Mouse (Mus musculus): ENCODE results near the gene C2cd4c.

C2cd4c gene

DNA sequence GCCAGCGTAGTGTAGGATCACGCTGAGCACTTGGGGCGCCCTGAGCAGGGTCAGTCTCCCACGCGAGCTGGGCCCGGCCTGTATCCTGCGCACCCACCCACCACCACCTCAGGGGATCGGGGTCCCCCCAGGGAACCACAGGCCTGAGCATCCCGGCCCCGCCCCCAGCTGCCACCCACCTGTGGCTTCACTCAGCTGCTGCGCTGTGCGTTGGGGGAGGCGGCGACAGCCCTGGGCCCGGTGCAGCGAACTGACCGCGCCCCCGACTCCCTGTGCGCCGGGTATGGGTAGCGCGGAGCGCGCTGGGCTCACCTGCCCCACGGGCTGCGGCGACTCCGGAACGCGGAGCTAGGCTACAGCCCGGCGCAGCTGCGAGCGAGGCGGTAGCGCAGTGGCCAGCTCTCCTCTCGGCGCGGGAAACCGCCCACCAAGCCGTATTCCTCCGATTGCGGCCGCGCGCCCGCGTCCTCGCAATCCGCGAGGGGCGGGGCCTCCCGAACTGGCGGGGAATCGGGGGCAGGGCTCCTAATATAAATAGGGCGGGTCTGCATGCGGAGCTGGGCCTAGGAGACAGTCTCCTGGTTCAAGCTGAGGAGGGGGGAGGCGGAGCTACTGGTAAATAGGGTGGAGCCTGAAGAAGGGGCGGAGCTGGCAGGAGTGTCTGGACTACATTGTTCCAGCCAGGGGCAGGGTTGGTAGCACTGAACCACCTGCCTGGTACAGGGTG is at the start of gene C2cd4c:
Gene C2cd4c (minus strand): TSS at position 448 of the 727 bp plus-strand sequence.
- DNase-seq (ENCODE audit: low read depth in 1 of 2, low spot score in 2 of 2), result no peak

DNA sequence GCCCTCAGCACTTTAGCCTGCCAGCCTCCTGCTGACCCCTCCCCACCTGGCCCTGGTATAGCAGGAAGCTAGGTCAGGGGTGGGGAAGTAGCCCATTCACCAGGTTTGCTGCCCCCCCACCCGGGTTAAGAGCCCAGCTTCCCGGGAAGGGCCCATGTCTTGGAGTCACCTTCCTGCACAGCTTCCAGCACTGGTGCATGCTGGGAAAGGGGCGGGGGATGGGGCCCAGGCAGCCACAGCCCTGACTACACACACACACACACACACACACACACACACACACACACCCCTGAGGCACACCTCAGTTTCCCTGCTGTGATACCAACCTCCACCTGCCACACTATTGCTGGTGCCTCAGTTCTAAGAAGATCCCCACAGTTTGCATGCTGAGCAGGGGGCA is 48.0 kb upstream of the C2cd4c start:
- DNase-seq (ENCODE audit: low read depth in 1 of 2, low spot score in 2 of 2), result no peak

DNA sequence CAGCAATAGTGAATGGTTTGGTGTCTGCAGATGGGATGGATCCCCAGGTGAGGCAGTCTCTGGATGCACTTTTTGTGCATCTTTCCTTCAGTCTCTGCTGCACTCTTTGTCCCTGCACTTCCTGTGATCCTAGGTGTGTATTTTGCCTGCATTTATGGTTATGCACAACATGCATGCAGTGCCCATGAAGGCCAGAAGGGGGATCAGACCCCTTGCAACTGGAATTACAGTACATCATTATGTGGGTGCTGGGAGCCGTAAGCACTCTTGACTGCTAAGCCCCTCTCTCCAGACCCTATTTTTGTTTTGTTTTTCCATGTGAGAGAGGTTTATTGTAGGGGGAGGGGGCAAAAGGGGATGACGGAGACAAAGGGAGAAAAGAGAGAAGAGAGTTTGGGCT is 46.5 kb upstream of the C2cd4c start:
- DNase-seq (ENCODE audit: low read depth in 1 of 2, low spot score in 2 of 2), result no peak

DNA sequence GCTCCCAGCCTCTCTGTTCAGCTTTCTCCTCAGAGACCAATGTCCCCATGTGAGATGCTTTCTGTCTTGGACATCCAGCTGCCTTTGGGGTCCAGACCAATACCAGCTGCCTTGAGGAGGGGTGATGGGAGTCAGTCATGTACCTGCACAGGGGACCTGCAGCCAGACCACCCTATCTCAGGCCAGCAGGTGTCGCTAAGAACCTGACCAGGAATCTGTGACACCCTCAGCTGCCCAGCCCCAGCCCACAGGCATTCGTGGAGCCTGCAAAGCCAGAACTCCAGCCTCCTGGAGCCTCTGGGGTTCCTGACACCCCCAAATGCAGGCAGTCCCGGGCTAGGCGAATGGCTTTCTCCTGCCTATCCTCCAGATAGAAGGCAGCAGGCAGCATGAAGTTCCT is 45.0 kb upstream of the C2cd4c start:
- DNase-seq (ENCODE audit: low read depth in 1 of 2, low spot score in 2 of 2), result no peak

DNA sequence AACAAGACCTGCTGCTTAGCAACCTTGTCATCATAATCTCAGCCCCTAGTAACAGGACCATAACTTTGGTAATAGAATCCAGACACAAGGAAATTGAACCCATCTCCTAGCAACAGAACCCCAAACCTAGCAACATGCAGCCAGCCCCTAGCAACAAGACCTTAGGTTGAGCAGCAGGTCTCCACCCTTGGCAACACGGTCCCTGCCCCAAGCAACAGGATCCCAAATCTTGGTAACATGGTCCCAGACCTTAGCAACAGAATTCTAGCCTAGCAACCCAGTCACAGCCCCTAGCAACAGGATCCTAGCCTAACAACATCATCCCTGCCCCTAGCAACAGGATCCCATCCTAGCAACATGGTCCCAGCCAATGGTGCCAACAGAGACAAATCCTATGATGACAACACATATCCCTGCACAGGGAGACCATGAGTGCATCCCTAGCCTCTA is 41.1 kb upstream of the C2cd4c start:
- DNase-seq (ENCODE audit: low read depth in 1 of 2, low spot score in 2 of 2), result no peak

DNA sequence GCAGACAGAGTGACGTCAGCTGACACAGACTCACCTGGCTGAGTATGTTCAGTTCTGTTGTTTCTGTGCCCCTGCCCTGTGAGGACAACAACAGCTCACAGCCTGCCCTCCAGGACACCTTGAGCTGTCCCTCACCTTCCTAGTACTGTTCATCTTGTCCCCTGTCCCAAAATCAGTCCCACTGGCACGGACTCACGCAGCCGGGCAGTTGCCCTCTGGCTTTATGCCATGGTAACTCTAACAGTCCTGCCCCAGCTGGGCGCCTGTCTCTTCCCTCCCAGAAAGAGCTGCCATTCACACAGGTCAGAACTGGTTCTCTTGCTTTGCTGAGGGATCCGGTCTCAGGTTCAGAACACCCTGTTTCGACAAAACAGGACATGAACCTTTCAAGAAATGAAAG is 39.0 kb upstream of the C2cd4c start:
- DNase-seq (ENCODE audit: low read depth in 1 of 2, low spot score in 2 of 2), result no peak

DNA sequence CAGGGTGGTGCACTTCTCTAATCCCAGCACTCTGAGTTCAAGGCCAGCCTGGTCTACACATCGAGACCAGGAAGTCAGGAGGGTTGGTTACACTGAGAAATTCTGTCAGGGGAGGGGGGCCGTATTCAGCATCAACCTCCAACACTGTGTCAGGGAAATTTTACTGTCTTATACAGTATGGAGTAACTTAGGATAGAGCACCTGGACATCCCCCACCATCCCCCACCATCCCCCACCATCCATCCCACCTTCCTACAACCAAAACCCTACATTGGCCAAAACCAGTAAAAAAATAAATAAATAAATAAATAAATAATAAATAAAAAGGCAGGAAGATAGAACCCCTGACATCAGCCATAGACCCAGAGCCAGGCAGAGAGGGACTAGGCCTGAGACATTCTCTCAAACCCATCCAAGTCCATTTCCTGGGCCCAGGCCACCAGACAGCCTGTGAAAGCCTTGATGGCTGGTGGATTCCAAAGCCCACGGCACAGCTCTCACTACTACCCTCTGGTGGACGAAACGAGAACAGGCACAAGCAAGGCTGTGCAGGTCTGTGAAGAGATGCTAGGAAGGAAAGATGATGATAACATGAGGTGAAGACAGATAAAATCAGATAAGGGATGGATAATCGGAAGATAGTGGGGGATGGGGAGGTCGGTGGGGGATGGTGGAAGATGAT is 35.4 kb upstream of the C2cd4c start:
- DNase-seq (ENCODE audit: low read depth in 1 of 2, low spot score in 2 of 2), result peak in 1 of 2 experiments; percentile 28

DNA sequence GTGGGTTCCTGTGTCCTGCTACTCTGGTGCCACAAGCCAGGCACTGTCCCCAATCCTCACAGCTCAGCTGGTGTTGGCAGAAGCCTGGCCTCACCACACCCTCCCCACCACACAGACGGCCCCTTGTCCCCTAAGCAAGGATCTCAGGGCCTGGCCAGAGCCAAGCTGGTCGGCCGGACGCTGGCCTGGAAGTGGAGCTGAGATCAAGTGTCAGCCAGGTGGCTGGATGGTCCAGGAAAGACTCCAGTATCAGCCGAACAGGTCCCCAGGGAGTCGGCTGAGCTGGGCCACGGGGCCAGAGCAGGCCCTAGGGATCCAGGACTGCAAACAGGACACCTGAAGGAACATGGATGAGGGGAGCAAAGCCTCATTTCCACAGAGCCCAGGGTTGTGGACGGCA is 31.9 kb upstream of the C2cd4c start, which contains the start of gene Odf3l2:
Gene Odf3l2 (minus strand): TSS at position 28 of the 400 bp plus-strand sequence.
- no peak for DNase-seq (ENCODE audit: low read depth in 1 of 2, low spot score in 2 of 2)

DNA sequence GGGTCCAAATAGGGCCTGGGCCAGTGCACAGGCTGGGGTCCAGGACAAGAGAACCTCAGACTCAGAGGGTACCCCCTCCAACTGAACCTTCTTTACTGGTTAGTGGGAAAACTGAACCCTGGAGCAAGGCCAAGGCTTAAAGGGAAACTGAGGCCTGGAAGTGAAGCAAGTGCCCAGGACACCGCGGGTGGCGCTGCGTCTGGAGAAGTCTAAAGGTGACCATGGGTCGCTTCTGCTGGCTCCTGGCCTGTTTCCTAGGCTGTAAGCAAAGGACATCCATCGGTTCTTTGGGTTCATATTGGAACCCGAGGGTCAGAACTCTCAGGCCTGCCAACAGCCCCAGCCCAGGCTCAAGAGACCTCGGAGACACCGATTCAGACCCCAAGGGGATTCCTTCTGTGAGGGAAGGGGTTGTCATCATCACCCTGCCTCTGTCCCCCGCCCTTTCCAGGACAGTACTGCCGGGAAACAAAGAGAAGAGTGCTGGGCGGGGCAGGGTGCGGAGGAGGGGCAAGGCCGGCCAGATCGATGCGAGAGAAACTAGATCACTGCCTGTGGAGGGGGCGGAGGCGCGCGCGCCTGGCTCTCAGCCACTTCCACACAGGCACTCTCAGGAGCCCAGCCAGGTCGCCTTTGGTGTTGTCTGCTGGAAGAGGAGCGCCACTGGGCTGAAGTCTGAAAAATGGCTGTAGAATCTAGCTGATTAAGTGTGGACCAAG is 24.8 kb upstream of the C2cd4c start:
- DNase-seq (ENCODE audit: low read depth in 1 of 2, low spot score in 2 of 2), result no peak

DNA sequence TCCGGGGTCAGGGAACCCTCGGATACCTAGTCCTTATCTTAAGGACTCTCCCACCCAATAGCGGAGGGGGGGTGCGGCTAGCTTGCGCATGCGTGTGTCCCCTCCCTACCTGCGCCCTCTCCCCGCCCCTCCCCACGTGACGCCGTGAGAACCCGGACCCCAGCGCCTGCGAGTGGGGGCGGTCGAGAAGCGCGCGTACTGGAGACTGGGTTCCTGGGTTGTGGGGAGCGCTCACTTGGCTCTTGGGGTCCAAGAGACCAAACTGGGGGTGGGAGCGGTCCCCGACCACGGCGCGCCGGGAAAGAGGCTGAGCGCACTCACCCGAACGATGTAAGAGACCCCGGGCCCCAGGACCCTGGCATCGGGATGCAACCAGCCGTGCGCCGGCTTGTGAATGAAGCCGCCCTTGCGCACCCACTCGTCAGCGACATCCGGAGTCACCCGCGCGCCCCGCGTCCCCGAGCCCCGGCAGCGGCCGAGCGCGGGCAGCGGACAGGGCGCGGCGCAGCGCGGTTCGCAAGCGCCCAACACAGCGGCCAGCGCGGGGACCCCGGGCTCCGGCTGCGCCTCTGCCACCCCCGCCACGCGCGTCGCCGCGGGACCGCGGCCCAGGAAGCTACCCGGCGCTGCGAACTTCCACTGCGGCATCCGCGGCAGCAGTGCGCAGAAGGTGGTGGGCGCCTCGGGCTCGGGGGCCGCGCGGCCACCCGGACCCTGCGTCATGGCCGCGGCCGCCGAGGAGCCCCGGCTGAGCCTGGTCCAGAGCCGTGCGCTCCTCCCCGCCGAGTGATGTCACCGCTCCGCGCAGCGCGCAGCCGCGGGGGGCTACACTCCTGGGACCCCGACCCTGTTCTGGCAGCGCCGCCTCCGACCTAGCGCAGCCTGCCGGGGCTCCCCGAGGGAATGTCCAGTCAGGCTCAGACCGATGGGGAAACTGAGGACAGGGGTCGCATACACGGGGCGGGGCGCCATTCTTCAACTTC is 23.6 kb upstream of the C2cd4c start, which contains the start of gene Shc2:
Gene Shc2 (minus strand): TSS at position 791 of the 983 bp plus-strand sequence.
- DNase-seq (ENCODE audit: low read depth in 1 of 2, low spot score in 2 of 2), result no peak

DNA sequence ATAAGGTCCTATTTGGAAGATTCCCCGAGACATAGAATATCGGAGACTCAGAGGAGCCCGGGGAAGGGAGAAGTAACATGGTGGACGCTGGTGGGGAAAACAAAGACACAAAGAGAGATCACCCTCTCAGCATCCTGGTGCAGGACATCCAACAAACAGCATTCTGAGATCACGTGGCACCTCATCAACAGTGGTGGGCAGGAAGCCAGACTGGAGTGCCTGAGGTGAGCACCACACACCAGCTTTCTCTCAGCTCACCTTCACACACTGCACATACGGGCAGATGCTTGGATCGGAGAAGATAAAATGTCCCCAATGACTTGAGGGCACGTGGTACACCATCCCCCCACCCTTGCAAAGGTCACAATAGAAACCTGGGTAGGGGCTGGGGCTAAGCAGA is 22.5 kb upstream of the C2cd4c start:
- no peak for DNase-seq (ENCODE audit: low read depth in 1 of 2, low spot score in 2 of 2)

DNA sequence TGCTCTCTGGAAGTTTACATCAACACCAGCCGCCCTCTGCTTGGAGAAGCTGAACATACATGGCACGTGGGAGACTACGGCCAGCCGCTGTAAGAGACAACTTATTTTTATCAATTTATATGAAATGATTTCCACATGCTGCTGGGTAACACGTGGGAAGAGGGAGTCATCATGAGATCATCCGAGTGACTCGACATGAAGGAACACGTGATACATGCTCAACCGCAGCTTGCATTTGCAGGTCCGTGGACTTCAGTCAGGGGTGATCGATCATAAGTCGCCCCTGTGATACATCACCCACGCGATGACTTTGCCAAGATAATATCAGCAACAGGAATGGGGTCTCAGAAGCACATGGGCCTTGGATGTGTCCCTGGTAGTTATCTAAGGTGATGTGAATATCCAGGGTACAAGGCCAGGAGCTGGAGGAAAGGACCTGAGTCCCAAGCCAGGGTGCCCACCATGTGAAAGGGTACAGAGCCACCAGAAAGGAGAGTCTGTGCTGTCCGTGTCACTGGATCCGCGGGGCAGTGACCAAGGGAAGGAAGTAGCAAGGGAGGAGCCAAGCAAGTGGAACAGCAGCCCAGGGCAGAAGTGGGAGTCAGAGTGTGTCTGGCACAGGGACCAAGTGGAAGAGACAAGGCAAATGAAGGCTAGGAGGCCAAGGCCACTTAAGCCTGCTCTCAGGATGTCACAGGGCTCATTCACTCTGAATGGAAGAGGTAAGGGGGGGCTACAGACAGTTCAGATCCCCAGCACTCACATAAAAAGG is 19.4 kb upstream of the C2cd4c start:
- DNase-seq (ENCODE audit: low read depth in 1 of 2, low spot score in 2 of 2), result no peak

DNA sequence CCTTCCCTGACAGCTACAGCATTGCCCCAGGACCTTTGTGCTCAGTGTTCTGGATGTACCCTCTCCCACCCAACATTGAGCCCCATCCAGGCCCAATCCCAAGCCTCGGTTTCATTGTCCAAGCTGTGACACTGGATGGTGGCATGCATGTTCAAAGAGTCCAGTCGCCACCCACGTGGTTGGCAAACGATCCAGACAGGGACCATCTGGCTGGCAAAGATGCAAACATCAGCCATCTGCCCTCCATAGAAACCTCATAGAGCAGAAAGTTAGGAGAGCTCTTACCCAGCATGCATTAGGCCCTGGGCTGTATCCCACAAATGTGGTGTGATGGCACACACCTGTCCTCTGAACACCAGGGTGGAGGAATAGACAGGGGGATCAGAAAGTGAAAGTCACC is 17.6 kb upstream of the C2cd4c start:
- DNase-seq (ENCODE audit: low read depth in 1 of 2, low spot score in 2 of 2), result no peak

DNA sequence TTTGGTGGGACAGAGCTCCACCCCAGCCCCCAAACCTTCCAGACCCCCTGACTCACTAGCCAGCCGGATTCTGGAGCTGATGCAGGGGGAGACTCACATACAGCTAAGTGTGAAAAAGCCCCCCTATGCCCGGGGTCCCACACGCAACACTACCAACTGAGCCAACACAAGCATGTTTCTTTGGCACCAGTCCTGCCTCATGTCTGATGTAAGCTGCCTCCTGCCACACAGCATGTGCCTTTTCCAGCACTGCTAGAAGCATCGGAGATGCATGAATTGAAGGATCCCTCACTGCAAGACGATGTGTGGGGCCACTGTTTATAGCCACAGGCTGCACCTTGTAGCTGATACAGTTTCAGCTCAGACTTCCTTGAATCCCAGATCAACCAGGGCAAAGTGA is 14.6 kb upstream of the C2cd4c start:
- no peak for DNase-seq (ENCODE audit: low read depth in 1 of 2, low spot score in 2 of 2)

DNA sequence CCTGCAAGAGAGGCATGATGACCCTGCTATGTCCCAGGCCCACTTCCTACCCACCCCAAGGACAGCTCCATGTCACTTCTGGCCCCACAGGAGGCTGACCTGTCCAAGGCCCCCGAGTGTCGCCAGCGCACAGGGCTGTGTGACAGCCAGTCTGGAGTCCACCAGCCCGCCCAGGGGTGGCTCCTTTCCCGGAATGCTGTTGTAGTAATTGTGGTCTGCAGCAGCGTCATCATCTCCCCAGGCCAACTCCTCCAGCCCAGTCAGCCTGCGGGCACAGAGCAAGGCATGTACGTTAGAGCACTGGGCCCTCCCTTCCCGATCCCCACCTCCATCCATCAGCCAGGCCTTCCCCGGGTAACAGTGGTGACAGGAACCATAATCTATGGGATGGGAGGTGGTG is 12.3 kb upstream of the C2cd4c start:
- no peak for DNase-seq (ENCODE audit: low read depth in 1 of 2, low spot score in 2 of 2)

DNA sequence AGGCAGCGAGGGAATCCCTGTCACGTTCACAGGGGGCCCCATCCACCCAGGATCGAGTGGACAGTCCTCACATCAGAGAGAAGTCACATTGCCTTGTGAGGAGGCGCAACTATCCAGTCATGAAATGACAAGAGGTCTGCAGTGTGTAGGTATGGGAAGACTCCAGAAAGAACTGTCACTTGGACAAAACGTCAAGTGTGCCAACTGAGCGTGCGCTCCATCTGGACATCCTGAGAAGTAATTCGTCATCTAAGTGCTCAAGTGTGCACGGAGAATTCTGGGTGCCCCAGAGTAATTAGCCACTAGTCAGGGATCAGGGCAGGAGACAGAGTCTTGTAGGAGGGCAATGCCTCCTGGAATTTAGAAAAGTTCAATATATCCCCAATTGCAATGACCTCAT is 11.6 kb upstream of the C2cd4c start:
- DNase-seq (ENCODE audit: low read depth in 1 of 2, low spot score in 2 of 2), result no peak

DNA sequence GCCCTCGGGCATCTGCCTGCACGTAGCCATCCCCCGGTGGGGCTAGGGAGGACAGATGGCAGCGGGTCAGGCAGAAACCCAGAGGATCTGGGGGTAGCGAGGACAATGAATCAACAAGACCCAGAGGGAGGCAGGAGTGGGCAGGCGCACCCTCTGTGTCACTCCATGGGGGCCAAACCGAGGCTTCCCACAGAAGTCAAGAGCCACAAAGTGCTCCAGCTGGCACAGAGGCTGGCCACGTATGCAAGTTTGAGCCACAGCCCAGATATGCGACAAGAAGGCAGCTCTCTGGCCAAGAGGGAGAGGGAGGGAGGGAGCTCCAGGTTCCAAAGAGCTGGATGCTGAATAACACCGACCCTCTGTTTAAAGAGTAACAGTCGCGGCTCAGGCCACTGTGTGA is 10.1 kb upstream of the C2cd4c start:
- no peak for DNase-seq (ENCODE audit: low read depth in 1 of 2, low spot score in 2 of 2)

DNA sequence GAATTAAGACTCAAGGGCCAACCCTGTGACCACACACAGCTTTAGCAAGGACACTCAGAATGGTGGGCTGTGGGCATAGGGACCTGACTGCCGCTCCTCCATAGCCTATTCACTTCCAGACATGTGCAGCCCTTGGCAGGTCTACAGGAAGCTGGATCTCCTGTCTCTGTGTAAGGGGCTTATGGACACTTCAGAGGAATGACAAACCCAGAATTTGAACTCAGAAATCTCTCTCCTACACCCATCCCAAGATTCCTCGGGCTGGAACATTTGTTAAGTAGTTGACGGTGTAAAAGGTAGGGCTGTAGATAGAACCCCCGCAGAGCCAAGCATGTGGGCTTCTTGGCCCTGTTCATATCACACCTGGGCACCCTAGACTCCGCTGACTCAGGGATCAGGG is 2.6 kb upstream of the C2cd4c start:
- DNase-seq (ENCODE audit: low read depth in 1 of 2, low spot score in 2 of 2), result no peak

DNA sequence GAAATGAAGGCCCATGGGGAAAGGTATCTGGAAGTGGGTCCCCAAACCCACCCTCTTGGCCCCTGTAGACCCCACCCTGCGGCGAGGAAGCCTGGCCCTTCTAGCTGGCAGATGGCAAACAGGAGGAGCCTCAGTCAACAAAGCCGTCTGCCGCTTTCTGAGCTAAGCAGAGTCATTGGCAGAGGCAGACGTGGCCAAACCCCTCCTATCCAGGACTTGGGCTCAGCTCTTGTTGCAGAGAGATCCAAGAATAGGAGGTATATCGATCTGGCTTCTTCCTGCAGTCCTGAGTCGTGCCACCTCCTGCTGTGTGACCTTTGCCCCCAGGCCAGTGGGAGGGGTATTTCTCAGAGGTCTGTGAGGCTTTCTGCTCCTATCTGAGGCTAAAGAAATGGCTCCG is 2.0 kb upstream of the C2cd4c start:
- DNase-seq (ENCODE audit: low read depth in 1 of 2, low spot score in 2 of 2), result no peak

DNA sequence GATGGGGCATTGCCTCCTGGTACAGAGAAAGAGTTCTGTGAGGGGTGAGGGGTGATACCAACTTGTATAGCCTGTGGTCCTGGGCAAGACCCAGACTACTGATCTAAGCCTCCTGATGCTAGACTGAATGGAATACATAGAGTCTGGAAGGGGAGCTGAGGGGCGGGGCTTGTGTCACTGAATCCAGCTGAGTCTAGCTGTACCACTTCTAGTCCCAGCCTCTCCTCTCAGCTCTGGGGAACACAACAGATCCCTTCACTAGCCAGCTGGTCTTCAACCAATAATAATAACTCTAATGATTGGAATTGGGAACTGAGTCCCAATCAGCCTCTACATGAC is 449 bp upstream of the C2cd4c start:
- DNase-seq (ENCODE audit: low read depth in 1 of 2, low spot score in 2 of 2), result no peak
